Mouse (Mus musculus): ENCODE data around the gene Lmf1. TPM values are rescaled to one million over a fixed set of nuclear protein-coding genes. Genes with fewer than 3 reads are reported as not detected.

Lmf1 gene
- total RNA-seq, 2 experiments from 2014 or later, result 10.7 to 34.0 TPM

DNA sequence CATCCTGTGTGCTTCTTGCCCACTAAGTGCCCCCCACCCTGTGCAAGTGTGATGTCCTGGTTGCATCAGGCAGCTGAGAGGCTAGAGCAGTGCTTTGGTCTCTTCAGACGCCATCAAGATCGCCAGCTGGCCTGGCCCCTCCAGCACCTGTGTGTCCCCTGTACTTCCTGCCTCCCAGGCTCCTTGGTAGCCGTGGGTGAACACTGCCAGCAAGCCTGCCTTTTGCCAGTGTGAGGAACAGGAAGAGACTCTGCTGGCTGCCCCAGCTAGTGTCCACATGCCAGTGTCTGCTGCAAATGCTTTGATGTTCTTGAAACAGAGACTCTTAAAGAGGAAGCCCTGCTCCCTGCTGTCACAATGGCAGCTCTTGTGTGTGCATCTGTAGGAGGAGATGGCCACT, 18.7 kb downstream of the Lmf1 start:
- ATAC-seq (replicated peaks; ENCODE audit: poor library complexity, severe bottlenecking), result peak; percentile 69

DNA sequence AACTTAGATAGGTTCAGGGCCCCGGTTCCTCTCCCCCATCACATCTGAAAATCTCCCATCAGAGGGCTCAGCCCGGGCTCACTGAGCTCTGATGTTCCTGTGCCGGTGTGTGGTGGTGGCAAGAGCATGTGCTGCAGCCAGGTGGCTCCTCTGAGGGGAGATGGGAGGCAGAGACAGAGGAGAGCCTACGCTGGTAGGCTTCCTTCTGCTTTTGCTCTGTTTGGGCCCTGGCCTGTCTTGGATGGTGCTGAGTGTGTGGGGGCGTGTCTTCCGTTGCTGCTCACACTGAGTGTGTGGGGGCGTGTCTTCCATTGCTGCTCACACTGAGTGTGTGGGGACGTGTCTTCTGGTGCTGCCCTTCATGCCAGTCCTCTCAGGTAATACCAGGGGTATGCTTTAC, 23.5 kb downstream of the Lmf1 start:
- no peak; the same call in 1 of the 2 replicates for ATAC-seq (replicated peaks; ENCODE audit: poor library complexity, severe bottlenecking)

DNA sequence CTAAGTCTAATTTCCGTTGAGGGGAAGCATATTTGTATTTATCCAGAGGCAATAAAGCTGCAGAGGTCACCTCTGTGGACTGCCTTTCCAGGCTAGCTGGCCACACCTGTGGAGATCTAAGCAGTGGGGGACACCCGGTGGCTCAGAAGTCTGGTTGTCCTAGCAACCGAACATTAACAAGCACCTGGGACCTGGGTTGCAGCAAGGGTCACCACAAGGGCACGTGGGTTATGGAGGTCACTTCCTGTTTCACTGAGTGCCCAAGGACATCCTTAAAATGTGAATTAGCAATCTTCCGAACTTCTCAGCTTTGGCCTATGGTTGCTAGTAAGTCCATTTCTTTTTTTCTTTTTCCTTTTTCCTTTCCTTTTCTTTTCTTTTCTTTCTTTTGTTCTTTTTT, 25.3 kb downstream of the Lmf1 start:
- ATAC-seq (replicated peaks; ENCODE audit: poor library complexity, severe bottlenecking), result peak; percentile 56; the same call in 1 of the 2 replicates

DNA sequence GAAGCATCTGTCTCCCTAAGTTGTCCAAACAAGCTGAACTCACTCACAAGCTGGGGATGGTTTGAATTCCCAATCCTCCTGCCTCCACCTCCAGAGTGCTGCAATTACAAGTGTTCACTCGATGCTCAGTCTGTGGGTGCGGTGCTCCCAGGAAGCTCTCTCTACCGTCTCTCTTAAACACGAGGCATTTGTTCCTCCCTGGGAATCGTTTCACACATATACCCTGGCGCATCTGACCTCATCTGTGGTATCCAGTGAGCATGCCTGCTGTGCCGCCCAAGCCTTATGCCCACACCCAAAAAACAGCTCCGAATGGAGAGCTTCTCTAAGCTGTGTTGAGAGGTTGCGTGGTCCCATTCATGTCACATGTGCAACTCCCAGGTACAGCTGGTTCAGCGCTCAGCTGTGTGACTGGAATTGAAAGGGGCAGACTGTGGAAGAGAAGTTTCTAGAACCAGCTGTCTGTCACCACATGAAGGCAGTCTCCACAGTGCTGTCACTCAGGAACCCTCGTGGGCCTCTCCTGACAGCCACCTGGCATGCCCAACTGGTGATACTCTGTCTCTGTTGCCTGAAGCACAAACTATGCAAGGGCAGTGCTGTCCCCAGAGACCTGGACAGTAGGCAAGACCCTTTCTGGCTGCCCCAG, 29.4 kb downstream of the Lmf1 start:
- no peak for ATAC-seq (replicated peaks; ENCODE audit: poor library complexity, severe bottlenecking)

DNA sequence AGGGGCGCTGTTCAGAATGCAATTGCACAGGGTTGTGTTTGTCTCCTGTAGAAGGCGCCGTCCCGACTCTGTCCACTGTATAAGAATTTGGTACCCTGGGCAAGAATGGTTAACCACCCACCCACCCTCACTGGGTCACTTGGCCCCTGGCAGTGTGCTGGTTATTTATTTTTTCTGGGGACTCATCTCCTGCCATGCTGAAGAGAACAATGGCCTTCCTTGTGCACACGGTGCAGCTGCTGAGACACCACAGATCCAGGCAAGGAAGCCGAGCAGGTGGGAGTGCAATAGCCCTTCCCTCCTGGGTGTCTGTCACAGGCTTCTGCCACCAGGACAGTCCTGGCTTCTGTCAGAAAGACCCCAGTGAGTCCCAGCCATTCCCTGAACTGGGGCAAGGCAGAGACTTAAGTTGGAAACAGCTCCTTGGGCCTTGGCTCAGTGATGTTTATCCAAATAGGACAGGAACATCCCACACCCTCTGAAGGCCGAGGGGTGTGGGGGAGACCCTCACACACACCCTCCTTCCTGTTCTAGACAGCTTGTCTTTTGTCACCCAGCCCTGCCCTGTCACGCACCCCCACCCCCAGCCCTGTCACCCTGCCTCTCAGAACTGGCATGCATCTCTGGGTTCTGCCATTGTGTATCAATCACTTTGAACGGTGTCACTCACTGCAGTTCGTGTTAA, 30.1 kb downstream of the Lmf1 start:
- no peak for ATAC-seq (replicated peaks; ENCODE audit: poor library complexity, severe bottlenecking)

DNA sequence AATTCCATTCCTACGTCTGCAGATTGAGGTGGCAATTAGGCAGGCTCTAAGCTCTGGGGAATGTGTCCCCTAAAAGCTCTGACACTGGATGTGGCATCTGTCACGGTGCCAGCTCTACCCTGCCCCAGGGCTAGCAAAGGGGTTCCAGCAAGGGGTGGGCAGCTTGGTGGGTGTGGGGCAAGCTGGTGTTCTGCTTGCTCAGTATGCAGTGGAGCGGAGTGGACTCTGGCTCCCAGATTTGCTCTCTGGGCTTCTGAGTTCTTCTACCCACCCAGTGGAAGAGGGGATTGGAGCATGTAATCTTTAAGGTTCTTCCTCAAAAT, 30.6 kb downstream of the Lmf1 start:
- ATAC-seq (replicated peaks; ENCODE audit: poor library complexity, severe bottlenecking), result no peak

DNA sequence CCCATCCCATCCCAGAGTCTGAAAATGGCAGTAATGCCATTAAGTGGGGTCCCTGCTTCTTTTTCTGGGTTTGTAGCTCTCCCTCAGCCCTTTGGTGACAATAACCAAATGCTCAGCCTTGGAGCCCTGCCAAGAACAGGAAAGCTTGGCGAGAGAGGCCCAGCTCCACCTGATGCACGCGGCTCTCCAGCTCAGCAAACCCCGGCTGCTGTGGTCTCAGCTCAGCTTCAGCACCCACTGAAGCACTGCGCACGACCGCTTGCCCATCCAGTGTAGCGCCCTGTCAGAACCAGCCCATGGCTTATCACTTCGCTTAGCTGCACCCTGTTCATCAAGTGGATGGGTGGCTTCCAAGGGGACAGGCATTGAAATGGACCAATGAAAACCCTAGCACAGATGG, 31.3 kb downstream of the Lmf1 start:
- ATAC-seq (replicated peaks; ENCODE audit: poor library complexity, severe bottlenecking), result no peak

DNA sequence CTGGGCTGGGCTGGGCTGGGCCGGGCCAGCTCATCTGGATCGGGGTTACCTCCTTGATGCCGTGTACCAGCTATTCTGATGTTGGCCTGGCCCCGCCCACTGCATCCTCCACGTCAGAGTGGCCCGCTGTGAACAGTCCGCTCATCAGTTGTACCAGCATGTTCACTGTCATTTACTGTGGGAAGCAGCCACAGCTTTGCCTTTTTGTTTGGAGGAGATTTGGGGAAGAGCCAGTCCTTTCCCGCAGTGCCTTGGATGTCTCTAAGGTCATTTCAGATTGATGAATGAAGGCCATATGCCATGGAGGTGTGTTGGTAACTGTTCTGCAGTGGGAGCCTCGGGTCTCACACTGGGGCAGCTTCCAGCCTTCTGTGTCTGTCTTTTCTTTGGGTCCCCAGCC, 33.7 kb downstream of the Lmf1 start:
- ATAC-seq (replicated peaks; ENCODE audit: poor library complexity, severe bottlenecking), result no peak

DNA sequence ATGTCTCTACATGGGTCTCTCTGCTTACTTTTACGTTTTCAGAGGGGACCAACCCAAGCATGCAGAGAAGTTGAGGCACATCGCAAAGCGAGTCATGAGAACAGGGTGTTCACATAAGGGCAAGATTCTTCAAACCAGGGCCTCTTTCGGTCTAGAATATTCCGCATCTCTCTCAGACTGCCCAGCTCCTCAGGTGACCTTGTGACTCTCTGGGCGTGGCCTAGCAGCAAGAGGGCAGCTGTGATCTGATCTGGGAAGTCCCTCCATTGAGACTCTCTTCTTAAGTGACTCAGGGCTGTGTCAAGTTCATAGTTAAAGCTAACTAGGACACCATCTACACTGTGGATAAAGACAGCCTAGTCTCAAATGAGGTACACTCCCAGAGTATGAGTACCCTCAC, 34.4 kb downstream of the Lmf1 start:
- no peak for ATAC-seq (replicated peaks; ENCODE audit: poor library complexity, severe bottlenecking)

DNA sequence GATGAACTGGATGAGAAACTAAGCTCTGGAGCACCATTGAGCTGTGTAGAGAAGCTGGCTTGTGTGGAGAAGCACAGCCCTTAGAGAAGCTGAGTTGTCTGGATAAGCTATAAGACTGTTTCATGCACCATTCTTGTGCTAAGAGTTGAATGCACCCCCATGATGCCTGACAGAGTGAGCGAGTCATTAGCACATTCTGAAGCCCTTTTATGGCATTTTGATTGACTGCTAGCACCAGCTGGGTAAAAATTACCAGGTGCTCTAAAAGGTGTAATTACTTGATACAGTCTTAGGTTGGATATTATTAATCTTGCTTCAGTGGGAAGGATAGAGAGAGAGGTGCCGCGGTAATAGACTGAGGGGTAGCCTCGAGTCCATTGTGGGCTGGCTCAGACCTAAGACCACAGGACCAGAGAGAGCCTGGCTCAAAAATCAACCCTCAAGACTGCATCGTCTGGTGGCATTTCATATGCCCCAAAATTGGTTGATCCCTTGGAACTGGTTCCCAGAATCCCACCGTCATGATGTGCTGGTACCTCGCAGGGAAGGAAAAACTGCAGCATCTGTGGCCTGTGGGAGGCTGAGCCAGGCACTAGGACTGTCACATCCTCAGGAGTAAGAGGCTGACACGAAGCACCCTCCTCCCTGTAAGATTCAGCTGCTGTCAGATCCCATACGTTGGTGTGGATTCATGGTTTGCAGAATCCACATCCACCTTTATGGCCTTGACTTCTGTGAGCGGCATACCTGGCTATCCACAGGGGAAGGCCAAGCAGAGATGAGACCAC, 36.0 kb downstream of the Lmf1 start:
- ATAC-seq (replicated peaks; ENCODE audit: poor library complexity, severe bottlenecking), result no peak

DNA sequence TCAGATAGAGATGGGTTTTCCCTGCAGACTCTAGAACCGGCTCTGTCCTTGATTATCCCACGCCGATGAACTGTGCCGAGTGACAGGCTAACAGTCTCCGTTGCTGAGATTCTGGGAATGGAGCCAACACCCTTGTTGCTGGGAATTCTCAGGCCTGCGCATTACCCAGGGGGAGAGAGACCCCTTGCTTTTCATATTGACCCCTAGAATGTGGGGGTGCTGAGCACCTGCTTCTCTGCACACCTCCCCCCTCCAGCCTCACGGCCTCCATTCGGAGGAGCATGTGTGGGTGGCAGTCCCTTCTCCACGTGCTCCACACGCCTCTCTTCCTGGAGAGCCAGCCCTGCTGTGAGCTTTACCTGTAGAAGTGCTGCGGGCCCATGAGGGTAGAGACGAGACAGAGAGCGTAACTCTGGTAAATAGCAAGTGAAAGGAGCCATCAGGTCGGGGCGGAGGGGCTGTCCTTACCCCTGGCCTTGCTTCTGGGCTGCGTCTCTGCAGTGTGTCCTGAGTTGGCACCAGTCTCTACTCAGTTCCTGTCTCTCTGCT, 39.7 kb downstream of the Lmf1 start:
- ATAC-seq (replicated peaks; ENCODE audit: poor library complexity, severe bottlenecking), result no peak

DNA sequence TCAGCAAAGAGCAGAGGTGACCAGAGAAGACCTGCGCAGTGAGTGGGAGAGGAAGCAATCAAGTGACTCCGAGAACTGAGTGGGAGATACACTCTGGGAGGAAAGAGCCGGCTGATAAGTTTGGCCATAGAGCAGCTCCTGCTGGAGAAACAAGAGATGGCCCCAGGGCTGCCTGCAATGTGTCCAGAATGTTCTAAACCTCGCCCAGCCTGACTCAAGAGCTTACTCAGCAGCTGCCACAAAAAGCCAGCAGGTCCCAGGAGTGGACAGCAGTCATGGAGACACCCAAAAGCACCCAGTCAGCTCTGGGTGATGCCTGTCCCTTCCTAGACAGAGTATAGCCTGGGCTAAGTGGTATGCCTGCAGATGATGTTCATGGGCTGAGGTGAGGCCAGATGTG, 44.6 kb downstream of the Lmf1 start:
- ATAC-seq (replicated peaks; ENCODE audit: poor library complexity, severe bottlenecking), result no peak

DNA sequence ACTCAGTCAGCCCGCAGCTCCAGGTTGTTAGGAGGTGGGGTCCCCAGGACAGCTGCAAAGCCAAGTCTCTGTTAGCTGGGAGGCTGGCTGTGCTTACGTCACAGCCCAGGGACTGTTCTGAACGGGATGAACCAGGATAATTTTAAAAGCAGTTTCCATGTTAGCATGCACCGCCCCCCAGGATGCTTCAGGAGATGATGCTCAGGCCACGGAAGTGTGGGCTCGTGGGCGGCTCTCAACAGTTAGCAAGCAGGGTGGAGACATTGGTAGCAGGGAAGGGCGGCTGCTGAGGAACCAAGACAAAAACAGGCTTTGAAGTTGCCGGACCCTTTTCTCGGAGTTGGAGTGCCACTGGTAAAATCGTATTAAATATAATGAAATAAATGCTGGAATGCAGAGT, 45.0 kb downstream of the Lmf1 start:
- ATAC-seq (replicated peaks; ENCODE audit: poor library complexity, severe bottlenecking), result no peak

DNA sequence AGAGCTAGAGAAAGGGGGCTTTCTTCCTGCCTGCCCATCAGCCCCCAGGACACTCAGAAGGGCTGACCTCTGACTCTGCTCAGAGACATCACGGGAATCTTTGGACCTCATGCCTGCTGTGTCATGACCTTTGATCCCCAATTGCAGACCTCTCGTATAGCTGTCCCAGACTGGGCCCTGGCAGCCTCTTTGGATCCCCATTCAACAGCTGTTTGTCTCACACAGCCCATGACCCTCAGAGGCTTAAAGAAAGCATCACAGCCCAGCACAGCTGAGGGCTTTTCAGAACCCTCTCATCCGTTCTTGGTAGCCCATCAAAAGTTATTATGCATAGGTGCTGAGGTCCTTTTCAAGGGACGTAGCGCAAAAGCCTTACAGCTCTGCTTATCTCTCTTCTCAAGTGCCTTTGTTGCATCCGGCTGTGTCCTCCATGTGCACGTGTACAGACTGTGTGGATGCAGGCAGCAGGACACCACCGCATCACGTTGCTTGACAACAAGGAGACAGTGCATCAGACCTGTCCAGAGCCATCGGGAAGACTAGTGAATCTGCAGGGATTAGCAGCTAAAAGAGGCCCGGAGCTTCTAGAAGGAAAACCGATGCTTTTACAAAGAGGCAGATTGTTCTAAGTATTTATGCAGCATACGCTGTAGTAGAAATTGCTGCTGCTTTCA, 45.7 kb downstream of the Lmf1 start:
- ATAC-seq (replicated peaks; ENCODE audit: poor library complexity, severe bottlenecking), result no peak

DNA sequence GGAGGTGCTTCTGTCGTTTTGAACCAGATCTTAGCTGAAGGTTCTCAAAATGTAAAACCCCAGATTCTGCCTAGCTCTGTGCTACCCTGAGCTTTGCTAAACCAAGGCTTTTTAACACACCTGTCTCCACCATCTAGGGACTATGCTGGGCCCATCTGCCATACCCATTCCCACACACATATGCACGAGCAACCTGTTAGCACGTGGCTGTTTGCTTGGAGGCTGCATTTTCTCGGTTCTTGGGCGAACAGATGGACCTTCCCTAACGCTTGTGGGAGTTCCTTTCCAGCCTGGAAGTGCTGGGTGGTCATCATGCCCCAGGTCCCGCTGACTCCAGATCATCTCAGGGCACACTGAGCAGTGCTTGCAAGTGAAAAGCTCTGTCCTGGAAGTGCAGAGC, 46.4 kb downstream of the Lmf1 start:
- ATAC-seq (replicated peaks; ENCODE audit: poor library complexity, severe bottlenecking), result no peak

DNA sequence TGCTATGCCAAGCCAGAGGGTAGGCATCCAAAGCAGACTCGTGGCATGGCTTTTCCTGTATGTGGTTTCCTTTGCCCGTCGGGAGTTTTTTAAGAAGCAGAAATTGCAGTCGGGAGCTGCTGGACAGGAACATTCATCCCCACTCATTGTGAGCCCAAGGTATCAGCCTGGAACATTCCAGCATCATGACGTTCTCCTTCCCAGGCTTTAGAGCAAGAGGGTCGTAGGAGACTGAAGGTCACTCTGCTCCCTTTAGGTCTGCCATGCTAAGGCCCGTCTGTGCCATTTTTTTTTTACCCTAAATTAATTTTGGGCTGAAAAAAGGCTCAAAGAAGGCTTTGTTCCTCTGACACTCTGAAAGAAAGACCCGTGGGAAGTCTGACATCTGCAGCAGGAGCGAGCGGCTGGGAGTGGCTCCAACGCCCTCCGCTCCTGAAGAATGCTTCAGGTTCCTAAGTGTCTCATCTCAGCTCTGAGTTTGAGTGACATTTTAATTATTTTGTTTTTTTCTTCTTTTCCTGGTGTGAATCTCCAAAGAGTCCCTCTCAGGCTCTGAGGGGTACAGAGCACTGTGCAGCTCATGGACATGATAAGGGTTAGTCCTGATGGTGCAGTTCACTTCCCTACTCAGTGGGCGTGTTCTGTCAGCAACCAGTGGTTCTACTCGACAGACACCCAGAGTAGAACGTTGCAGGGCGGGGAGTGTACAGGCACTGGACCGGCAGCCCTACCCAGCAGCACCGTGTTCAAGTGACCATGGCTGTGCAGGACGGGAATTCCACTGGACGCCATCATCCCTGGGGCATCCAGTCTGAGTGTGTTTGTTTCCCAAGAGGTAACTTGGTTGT, 47.5 kb downstream of the Lmf1 start:
- no peak for ATAC-seq (replicated peaks; ENCODE audit: poor library complexity, severe bottlenecking)

DNA sequence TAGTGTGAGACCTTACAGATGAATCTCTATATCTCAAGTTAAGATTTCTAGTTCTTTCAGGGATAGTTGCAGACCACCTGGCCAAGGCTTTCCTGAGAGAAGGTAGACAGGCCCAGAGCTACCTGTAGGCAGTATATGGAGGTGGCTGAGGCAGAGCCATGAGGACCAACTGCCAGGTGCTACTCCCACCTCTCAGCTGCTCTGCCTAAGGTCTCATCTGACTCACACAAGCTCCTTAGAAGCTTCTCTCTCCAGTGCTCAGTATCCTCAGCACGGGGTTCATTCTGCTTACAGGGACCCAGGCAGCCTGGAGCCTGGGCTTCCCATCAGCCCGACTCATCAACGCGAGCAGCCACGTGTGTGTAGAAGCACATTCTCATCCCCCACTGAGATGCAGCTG, 51.4 kb downstream of the Lmf1 start:
- ATAC-seq (replicated peaks; ENCODE audit: poor library complexity, severe bottlenecking), result no peak

DNA sequence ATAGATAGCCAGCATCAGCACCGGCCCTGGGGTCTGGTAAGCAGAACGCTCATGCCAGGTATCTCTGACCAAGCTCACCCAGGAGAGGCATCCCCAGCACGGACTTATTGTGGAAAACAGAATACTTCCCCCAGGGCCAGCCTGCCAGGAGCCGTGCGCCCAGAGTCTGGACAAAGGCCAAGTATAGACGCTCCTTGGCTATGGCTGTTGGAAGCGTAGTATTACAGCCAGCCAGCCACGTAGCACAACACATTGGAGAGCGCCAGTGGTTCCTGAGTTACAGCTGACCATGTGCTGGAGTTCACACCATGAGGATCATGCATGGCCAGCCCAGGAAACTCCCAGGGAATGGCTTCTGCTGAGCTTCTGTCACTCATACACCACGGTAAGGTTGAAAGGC, 55.2 kb downstream of the Lmf1 start:
- no peak for ATAC-seq (replicated peaks; ENCODE audit: poor library complexity, severe bottlenecking)

DNA sequence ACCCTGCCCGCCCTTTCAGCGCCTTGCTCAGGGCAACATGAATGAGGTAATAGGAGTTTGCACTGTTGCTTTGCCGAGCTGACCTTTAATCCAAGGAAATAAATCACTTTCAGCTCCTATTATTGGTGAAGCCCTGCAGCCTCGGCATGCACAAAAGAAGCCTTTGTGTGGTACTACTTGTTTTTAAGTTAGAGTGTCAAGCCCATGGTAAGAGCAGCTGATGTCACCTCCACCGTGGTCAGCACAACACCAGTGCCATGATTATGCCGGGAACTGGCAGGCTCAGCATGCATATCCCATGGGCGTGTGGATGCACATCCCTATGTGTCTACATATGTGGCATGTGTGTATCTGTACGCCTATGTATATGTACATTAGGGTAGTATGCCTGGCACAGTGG, 56.5 kb downstream of the Lmf1 start:
- ATAC-seq (replicated peaks; ENCODE audit: poor library complexity, severe bottlenecking), result no peak

DNA sequence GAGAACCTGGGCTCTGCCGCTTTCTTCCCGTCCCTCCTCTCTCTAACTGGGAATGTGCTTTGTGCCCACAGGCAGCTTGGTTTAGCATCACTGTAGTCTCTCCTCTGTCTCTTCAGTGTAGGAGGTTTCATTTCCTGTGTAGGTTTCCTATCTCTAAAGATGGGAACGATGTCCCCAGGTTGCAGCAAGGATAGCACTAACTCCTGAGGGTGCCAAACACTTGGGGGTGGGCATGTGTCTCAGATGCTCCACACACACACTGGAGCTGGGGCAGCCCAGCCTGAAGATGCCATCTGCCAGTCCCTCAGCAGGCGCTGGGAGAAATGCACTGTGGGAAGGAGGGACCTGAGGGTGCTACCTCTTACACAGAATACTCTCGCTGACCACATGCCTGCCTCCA, 56.9 kb downstream of the Lmf1 start:
- no peak for ATAC-seq (replicated peaks; ENCODE audit: poor library complexity, severe bottlenecking)
